Mouse (Mus musculus) layer of hippocampus, adult 2 months (tissue): ENCODE data around the gene Tekt3. TPM values are rescaled to one million over a fixed set of nuclear protein-coding genes. Genes with fewer than 3 reads are reported as not detected.

Source experiments
- DNase-seq, 2 experiments: peaks; one replicate each; pipeline ENCODE4 v3.0.0; 2022; ENCODE audit warnings: low spot score in 2 of 2
- H3K27ac ChIP-seq: fragments of 200-600 bp; 2 replicates; pipeline ENCODE4 v1.8.1; 2022
- H3K4me3 ChIP-seq: fragments of 200-600 bp; 2 replicates; pipeline ENCODE4 v1.8.1; 2022; ENCODE audit warnings: mild to moderate bottlenecking
- CTCF ChIP-seq: fragments of 200-600 bp; conservative IDR thresholded peaks from 2 replicates; pipeline ENCODE4 v1.8.1; 2022; ENCODE audit warnings: antibody characterized with exemption, mild to moderate bottlenecking, moderate library complexity
- total RNA-seq, 2 experiments: library from RNA; stranded (reverse); gene quantifications; 2 replicates each; pipeline ENCODE4 v1.2.3; 2021

Gene Tekt3
- total RNA-seq, 2 experiments from 2014 or later: 0.20 TPM; not detected in 1

- no peak for DNase-seq
- Histone ChIP-seq H3K27ac (no peak overlapping the region), H3K4me3 (no peak overlapping the region)
- TF ChIP-seq CTCF: no peak
Measured at GRCm38 (mm10) chr11:63035420-63036211, 25.8 kb upstream of the Tekt3 start.

DNA sequence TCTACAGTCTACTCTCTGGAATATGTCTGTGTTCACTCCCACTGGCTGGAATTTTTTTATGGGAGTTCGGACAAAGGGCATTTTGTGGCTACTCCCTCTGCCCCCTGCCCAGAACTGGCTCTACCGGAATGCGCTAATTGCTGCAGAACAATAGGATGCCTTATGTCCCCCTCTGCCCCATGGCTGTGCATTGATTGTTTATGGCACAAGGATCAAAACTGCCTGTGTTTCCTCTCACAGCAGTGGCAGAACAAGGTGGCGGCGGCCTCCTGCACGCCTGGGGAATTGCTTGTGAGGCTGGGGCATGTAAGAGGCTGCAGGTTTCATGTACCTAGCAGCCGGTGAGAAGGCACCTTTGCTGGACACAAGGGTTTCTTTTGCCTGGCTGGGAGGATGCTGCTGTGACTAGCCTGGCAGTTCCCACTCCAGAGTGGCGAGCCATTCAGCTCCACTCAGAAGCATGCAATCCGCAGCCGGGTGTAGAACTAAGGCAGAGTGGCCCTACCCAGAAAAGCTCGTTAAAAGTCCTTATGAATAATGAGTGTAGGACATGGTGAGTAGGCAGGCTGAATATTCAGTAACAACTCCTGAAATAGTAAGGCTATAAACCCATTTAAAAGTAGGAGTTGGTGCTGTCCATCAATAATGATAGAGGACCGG lies 21.3 kb upstream of the Tekt3 start:
- DNase-seq: no peak
- no peak for TF ChIP-seq CTCF
- Histone ChIP-seq H3K4me3 (no peak overlapping the region), H3K27ac (no peak overlapping the region)

GRCm38 (mm10) chr11:63045771-63046170 lies 15.7 kb upstream of the Tekt3 start:
- TF ChIP-seq CTCF: no peak
- no peak overlapping the region for H3K27ac ChIP-seq
- H3K4me3 ChIP-seq: no peak overlapping the region
- no peak for DNase-seq

GRCm38 (mm10) chr11:63046380-63046779 lies 15.1 kb upstream of the Tekt3 start:
- no peak for DNase-seq
- no peak overlapping the region for H3K27ac ChIP-seq
- TF ChIP-seq CTCF: no peak
- no peak overlapping the region for H3K4me3 ChIP-seq

GRCm38 (mm10) chr11:63050362-63050932 lies 11.0 kb upstream of the Tekt3 start:
- no peak overlapping the region for H3K4me3 ChIP-seq
- H3K27ac ChIP-seq: no peak overlapping the region
- DNase-seq: no peak
- TF ChIP-seq CTCF: no peak

DNA sequence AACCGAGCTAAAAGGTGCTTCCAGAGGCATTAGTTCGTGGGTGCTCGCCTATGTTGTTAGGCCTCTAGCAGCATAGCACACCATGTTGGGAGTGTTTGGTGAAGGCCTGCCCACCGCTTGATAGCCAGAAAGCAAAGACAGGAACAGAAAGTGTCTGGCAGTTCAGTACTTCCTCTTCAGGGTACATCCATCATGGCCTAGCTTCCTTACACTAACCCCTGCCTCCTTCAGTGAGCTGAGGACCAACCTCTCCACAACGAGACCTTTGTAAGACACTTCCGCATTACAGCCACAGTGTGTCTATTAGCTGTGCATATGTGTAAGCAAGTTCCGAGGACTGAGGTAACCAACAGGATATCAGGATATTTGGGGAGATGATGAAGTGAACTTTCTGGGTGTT lies 10.4 kb upstream of the Tekt3 start:
- no peak overlapping the region for H3K27ac ChIP-seq
- no peak for DNase-seq
- no peak overlapping the region for H3K4me3 ChIP-seq
- no peak for TF ChIP-seq CTCF

DNA sequence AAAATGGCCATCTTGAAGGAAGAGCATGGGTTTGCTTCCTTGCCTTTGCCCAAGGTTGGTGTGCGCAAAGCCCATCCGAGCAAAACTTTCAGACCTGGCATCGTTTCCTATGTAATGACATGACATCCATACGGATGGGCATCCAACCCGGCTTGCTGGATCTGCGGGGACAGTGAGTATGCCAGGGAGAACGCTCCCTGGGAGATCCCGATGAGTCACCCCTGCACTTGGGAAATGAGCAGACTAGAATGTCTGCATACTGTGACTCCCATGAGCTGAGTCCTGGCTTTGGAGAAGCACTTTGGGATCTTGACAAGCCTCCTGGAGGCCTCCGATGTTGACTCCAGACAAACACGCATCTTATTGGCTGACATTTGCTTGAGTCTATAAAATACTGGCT lies 9.5 kb upstream of the Tekt3 start:
- DNase-seq: no peak
- Histone ChIP-seq H3K4me3 (no peak overlapping the region), H3K27ac (no peak overlapping the region)
- TF ChIP-seq CTCF: no peak

DNA sequence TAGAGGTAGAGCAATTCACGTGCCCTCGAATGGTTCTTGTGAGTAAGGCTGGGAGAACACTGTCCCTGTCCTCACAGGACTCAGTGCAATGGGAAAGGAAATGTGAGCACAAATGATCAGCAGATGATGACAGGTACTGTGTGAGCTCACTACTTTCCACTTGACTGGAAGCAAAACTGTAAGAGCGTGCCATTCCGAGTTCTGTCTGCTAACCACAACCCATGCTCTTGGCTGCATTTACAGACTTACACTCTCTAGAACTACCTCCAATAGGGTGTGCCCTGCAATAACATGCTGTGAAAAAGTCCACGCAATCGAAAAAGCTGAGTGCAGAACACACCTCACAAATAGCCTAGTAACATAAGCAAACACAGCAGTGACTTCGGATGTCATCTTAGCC lies 5.9 kb upstream of the Tekt3 start:
- DNase-seq: no peak
- H3K27ac ChIP-seq: no peak overlapping the region
- TF ChIP-seq CTCF: no peak

GRCm38 (mm10) chr11:63058375-63058952 lies 3.0 kb upstream of the Tekt3 start:
- H3K27ac ChIP-seq: no peak overlapping the region
- no peak overlapping the region for H3K4me3 ChIP-seq
- no peak for DNase-seq
- no peak for TF ChIP-seq CTCF

More for the DNA sequence above, 5.9 kb upstream of the Tekt3 start:
- no peak overlapping the region for H3K4me3 ChIP-seq

DNA sequence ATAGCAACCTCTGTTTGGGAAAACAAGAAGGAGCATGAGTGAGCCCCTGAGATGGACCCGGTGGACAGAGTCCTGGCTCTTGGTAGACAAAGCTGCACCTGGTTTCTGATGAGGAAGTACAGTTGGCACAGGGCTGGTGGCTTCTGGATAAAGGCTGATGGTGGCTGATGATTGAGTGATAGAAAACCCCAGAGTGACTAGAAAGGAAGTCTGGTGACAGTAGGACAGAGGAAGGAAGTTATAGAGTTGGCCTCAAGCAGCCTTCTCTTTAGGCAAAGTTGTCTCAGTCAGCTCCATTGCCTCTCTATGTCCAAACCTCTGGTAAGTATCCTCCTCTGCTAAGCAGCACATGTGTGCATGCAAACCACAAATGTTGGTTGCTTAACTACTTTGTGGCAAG lies 1.5 kb upstream of the Tekt3 start:
- Histone ChIP-seq H3K4me3 (no peak overlapping the region), H3K27ac (no peak overlapping the region)
- no peak for TF ChIP-seq CTCF
- DNase-seq: no peak

DNA sequence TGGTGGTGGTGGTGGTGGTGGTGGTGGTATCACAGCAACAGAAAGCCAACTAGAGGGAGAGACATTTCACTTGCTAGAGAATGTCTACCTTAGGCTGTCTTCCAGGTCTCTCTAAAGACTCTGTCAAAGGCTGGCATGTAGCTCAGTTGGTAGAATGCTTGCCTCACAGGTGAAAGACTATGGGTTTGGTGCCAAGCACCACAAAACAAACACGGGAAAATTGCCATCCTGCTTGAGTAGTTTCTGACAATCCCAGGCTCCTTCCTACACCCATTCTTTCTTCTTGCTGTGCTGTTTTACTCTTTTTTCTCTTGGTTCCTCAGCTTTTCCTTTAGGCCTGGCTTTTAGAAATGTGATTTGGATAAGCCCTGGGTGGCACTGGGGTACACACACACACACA lies 5.1 kb downstream of the Tekt3 start:
- H3K27ac ChIP-seq: no peak overlapping the region
- no peak overlapping the region for H3K4me3 ChIP-seq
- TF ChIP-seq CTCF: no peak
- DNase-seq: no peak

GRCm38 (mm10) chr11:63070081-63070480 lies 8.6 kb downstream of the Tekt3 start:
- DNase-seq: no peak
- H3K4me3 ChIP-seq: no peak overlapping the region
- TF ChIP-seq CTCF: no peak
- no peak overlapping the region for H3K27ac ChIP-seq

- no peak for DNase-seq
- no peak overlapping the region for H3K4me3 ChIP-seq
- no peak overlapping the region for H3K27ac ChIP-seq
- TF ChIP-seq CTCF: peak; percentile 53
Measured at GRCm38 (mm10) chr11:63084536-63084935, 23.1 kb downstream of the Tekt3 start.
